ENCODE assay signal across 9 mouse cellular contexts in genomic region chr14:59605671-59606353, GRCm38 (mm10). TPM values are rescaled to one million over a fixed set of nuclear protein-coding genes. Genes with fewer than 3 reads are reported as not detected.
DNase-seq lines count a peak whose midpoint lies in the region; ATAC-seq lines count a peak whose summit lies in the region.
"Had no signal": no experiment of that assay in that cellular context is flagged by ENCODE, and none has a peak within 500 bp of the region (broad histone marks: within the 10 kb centered on the region; RNA-seq: fewer than 3 reads in every experiment).

No protein-coding gene starts in this region.

- no peak overlapping the region for H3K4me3 ChIP-seq in forebrain, embryonic 11.5 days (ENCODE audit: low read depth, low read length)
- no peak overlapping the region for H3K4me3 ChIP-seq in hindbrain, embryonic 14.5 days (replicated peaks; ENCODE audit: low read length)
- H3K4me3 ChIP-seq: embryonic facial prominence, embryonic 12.5 days had no signal

- peak; percentile 23 for DNase-seq in ovary, adult 18-20 months (ENCODE audit: low spot score)
- DNase-seq in ovary, postnatal 10 days (ENCODE audit: low spot score): no peak
- DNase-seq in c-Kit-positive CD71-positive TER-119-negative erythroid progenitor cells, embryonic 14.5 days (ENCODE audit: low read depth): peak; percentile 40
- DNase-seq in forebrain, embryonic 11.5 days (ENCODE audit: low spot score): peak; percentile 83
- peak; percentile 77 for DNase-seq in hindbrain, embryonic 14.5 days (ENCODE audit: low spot score)
- peak; percentile 76 for DNase-seq in left cerebral cortex, postnatal 4 days
- DNase-seq in naive thymus-derived CD4-positive, alpha-beta T cell, adult 2 months (ENCODE audit: low read depth): peak; percentile 83
- peak; percentile 19 for DNase-seq in testis, postnatal 14 days (ENCODE audit: low spot score)

- H3K27me3 ChIP-seq in forebrain, embryonic 11.5 days (ENCODE audit: control insufficient read depth, insufficient read depth, low read length): no peaks in the 10 kb centered on the region
- H3K27me3 ChIP-seq in hindbrain, embryonic 14.5 days (ENCODE audit: control insufficient read depth, insufficient read depth, low read length): peaks cover 3% of the 10 kb centered on the region; the same call in 1 of the 2 replicates
- H3K27me3 ChIP-seq: embryonic facial prominence, embryonic 12.5 days had no signal

- no peak overlapping the region for H3K9ac ChIP-seq in forebrain, embryonic 11.5 days (ENCODE audit: low read length)
- H3K9ac ChIP-seq in hindbrain, embryonic 14.5 days: no peak overlapping the region
- H3K9ac ChIP-seq: embryonic facial prominence, embryonic 12.5 days had no signal

- peak; percentile 72; the same call in 1 of the 2 replicates for ATAC-seq in forebrain, embryonic 11.5 days (replicated peaks; ENCODE audit: low FRiP score)
- ATAC-seq in hindbrain, embryonic 14.5 days (ENCODE audit: low FRiP score): peak; percentile 62; the same call in 1 of the 2 replicates

- intact Hi-C loops in left cerebral cortex, postnatal 4 days (cut with DNase I): loop anchor here (2.0 kb wide), 1 partner anchor 411 kb away; no protein-coding TSS in a partner anchor

- no peaks in the 10 kb centered on the region for H3K36me3 ChIP-seq in forebrain, embryonic 11.5 days (ENCODE audit: control insufficient read depth, insufficient read depth, low read length)
- no peaks in the 10 kb centered on the region for H3K36me3 ChIP-seq in hindbrain, embryonic 14.5 days (replicated peaks; ENCODE audit: control insufficient read depth, insufficient read depth)
- H3K36me3 ChIP-seq: embryonic facial prominence, embryonic 12.5 days had no signal

- no peak overlapping the region for H3K4me2 ChIP-seq in forebrain, embryonic 11.5 days (ENCODE audit: low read depth, low read length, severe bottlenecking)
- H3K4me2 ChIP-seq in hindbrain, embryonic 14.5 days (replicated peaks): no peak overlapping the region
- H3K4me2 ChIP-seq: embryonic facial prominence, embryonic 12.5 days had no signal

- H3K9me3 ChIP-seq in forebrain, embryonic 11.5 days (ENCODE audit: control insufficient read depth, low read length): no peaks in the 10 kb centered on the region
- no peaks in the 10 kb centered on the region for H3K9me3 ChIP-seq in hindbrain, embryonic 14.5 days (ENCODE audit: control insufficient read depth, low read length)
- H3K9me3 ChIP-seq: embryonic facial prominence, embryonic 12.5 days had no signal

- H3K4me1 ChIP-seq in forebrain, embryonic 11.5 days (replicated peaks; ENCODE audit: control insufficient read depth, insufficient read depth, low read length): no peaks in the 10 kb centered on the region
- H3K4me1 ChIP-seq in hindbrain, embryonic 14.5 days (replicated peaks; ENCODE audit: control insufficient read depth, insufficient read depth, low read length): no peaks in the 10 kb centered on the region
- H3K4me1 ChIP-seq: embryonic facial prominence, embryonic 12.5 days had no signal

- 18% methylated on average over 5 of the region's 5 CpGs for WGBS in forebrain, embryonic 11.5 days
- WGBS in hindbrain, embryonic 14.5 days: 15% methylated on average over 5 of the region's 5 CpGs

- no peak overlapping the region for H3K27ac ChIP-seq in forebrain, embryonic 11.5 days (ENCODE audit: low read depth, low read length)
- H3K27ac ChIP-seq in hindbrain, embryonic 14.5 days: no peak overlapping the region
- H3K27ac ChIP-seq: embryonic facial prominence, embryonic 12.5 days had no signal

RNA-seq across cellular contexts. Expression of gene Cdadc1, which starts 8.1 kb away (rescaled TPM):
- 25.6 and 26.2 TPM in 2 replicates for polyA plus RNA-seq in forebrain, embryonic 11.5 days (2014; fragmentation: Nextera tagmentation; extraction: Ambion mirVana)
- 35.2 and 37.3 TPM in 2 replicates for polyA plus RNA-seq in hindbrain, embryonic 14.5 days (2014; fragmentation: Nextera tagmentation; extraction: Ambion mirVana)
- 10 to 100 TPM; 28.3 to 31.5 TPM for total RNA-seq in left cerebral cortex, postnatal 4 days (2021)

RNA-seq across cellular contexts. Expression of gene Shisa2, which starts 19.3 kb away (rescaled TPM):
- polyA plus RNA-seq in forebrain, embryonic 11.5 days (2014; fragmentation: Nextera tagmentation; extraction: Ambion mirVana): 54.3 and 55.5 TPM in 2 replicates
- polyA plus RNA-seq in hindbrain, embryonic 14.5 days (2014; fragmentation: Nextera tagmentation; extraction: Ambion mirVana): 5.6 and 6.5 TPM in 2 replicates
- total RNA-seq in left cerebral cortex, postnatal 4 days (2021): 1 to 10 TPM; 8.1 to 8.6 TPM
